Mouse (Mus musculus) liver, embryonic 14.5 days (tissue): ENCODE results near the gene Magi1. TPM values are rescaled to one million over a fixed set of nuclear protein-coding genes. Genes with fewer than 3 reads are reported as not detected.

Experiments used
- ATAC-seq: fragments of 200-750 bp; cut with Nextera tagmentation; 2 replicates; pipeline ENCODE4 v1.8.0; 2017; ENCODE audit warnings: moderate number of reproducible peaks, mild to moderate bottlenecking, moderate library complexity; ENCODE audit not compliant: insufficient read depth
- DNase-seq, 3 experiments: peaks; one replicate each; pipeline ENCODE4 v3.0.0-alpha.2; 2012 to 2013; ENCODE audit warnings: low read depth in 3 of 3, low spot score in 3 of 3
- H3K27ac ChIP-seq: fragments of 300-500 bp; sonication (generic); 2 replicates; pipeline ENCODE4 v1.5.1; 2014; ENCODE audit warnings: moderate library complexity, mild to moderate bottlenecking, control low read depth, inconsistent platforms
- H3K27me3 ChIP-seq: fragments of 300-500 bp; sonication (generic); 2 replicates; pipeline ENCODE4 v1.6.1; 2014; ENCODE audit warnings: mild to moderate bottlenecking, low read length, moderate library complexity; ENCODE audit not compliant: control insufficient read depth, insufficient read depth
- H3K36me3 ChIP-seq: fragments of 300-500 bp; sonication (generic); replicated peaks from 2 replicates; pipeline ENCODE4 v1.6.1; 2014; ENCODE audit warnings: low read depth; ENCODE audit not compliant: control insufficient read depth, insufficient read depth
- H3K4me1 ChIP-seq, 2 experiments: fragments of 200-500 bp in 1 of 2; fragments of 300-500 bp in 1 of 2; sonication (generic) in 1 of 2; replicated peaks; 2 replicates each; pipeline ENCODE4 v1.6.1; 2012 to 2014; ENCODE audit warnings: antibody characterized with exemption in 1 of 2, inconsistent platforms in 1 of 2, low read length in 1 of 2; ENCODE audit not compliant: control insufficient read depth in 2 of 2, insufficient read depth in 2 of 2
- H3K4me2 ChIP-seq: fragments of 300-500 bp; sonication (generic); 2 replicates; pipeline ENCODE4 v1.6.1; 2014; ENCODE audit warnings: low read depth, mild to moderate bottlenecking, control low read depth, moderate library complexity
- H3K4me3 ChIP-seq, 2 experiments: fragments of 200-500 bp in 1 of 2; fragments of 300-500 bp in 1 of 2; sonication (generic) in 1 of 2; 2 replicates each; pipeline ENCODE4 v1.5.1; 2012 to 2014; ENCODE audit warnings: low read depth in 2 of 2, low read length in 2 of 2, mild to moderate bottlenecking in 2 of 2, control low read depth in 1 of 2, inconsistent platforms in 1 of 2, moderate library complexity in 1 of 2; ENCODE audit not compliant: insufficient read depth in 1 of 2
- H3K9ac ChIP-seq: fragments of 300-500 bp; sonication (generic); replicated peaks from 2 replicates; pipeline ENCODE4 v1.6.1; 2014; ENCODE audit warnings: mild to moderate bottlenecking, control low read depth, moderate library complexity
- H3K9me3 ChIP-seq: fragments of 300-500 bp; sonication (generic); 2 replicates; pipeline ENCODE4 v1.6.1; 2016; ENCODE audit warnings: low read length, mixed read lengths; ENCODE audit not compliant: control insufficient read depth
- CTCF ChIP-seq: IDR thresholded peaks from 2 replicates; pipeline ENCODE4 v1.5.1; 2016; ENCODE audit warnings: antibody characterized with exemption, low read depth, control low read depth
- EP300 ChIP-seq: IDR thresholded peaks from 2 replicates; pipeline ENCODE4 v1.6.1; 2016; ENCODE audit warnings: antibody characterized with exemption, low read depth
- WGBS: fragments of 180-500 bp; shearing (Covaris S2); extraction: QIAGEN DNeasy Blood & Tissue Kit; methylation state at CpG from one replicate; pipeline ENCODE4 v1.1.7; 2014; ENCODE audit not compliant: insufficient replicate concordance; 5-methylcytosine and 5-hydroxymethylcytosine counted together
- polyA plus RNA-seq, 2 experiments: library from polyadenylated mRNA; depleted of rRNA in 1 of 2; stranded (reverse) in 1 of 2; unstranded in 1 of 2; fragments of >200 nt; fragmentation: Nextera tagmentation in 1 of 2; extraction: Ambion mirVana in 1 of 2; gene quantifications; 2 replicates each; pipeline versions ENCODE4 v1.2.1 to v1.2.3; 2012 to 2014

Magi1 gene
- polyA plus RNA-seq, 2 experiments = 1.1 to 1.3 TPM

DNA sequence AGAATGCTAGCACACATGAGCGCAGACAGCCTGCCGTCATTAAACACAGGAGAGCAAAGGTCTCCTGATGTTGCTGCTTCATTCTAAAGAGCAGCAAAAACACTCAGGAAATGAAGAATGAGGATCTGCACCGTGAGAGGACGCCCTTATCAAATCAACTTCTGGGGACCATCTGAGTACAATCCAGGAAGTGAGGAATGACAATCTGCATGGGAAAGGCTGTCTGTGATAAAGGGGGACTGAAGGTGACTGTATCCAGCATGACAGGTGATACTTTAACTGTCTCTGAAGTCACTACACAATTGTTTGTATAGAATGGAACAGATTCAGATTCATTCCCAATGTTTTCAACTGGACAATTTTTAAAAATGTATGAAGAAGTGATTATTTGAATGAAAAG is 456.8 kb downstream of the Magi1 start:
- Histone ChIP-seq H3K36me3 (no peaks in the 10 kb centered on the region), H3K27me3 (no peaks in the 10 kb centered on the region), H3K9me3 (no peaks in the 10 kb centered on the region), H3K27ac (no peak overlapping the region), H3K4me1 (0 out of 4 replicates have a peak, but pooled peaks cover 0 to 3% of the 10 kb centered on the region in 2 experiments), H3K4me3 (no peak overlapping the region), H3K4me2 (no peak overlapping the region), H3K9ac (no peak overlapping the region)
- no peak for ATAC-seq
- WGBS = 31% methylated on average over 4 of the region's 4 CpGs
- no peak for DNase-seq
- TF ChIP-seq EP300 = no peak
- TF ChIP-seq CTCF = no peak

DNA sequence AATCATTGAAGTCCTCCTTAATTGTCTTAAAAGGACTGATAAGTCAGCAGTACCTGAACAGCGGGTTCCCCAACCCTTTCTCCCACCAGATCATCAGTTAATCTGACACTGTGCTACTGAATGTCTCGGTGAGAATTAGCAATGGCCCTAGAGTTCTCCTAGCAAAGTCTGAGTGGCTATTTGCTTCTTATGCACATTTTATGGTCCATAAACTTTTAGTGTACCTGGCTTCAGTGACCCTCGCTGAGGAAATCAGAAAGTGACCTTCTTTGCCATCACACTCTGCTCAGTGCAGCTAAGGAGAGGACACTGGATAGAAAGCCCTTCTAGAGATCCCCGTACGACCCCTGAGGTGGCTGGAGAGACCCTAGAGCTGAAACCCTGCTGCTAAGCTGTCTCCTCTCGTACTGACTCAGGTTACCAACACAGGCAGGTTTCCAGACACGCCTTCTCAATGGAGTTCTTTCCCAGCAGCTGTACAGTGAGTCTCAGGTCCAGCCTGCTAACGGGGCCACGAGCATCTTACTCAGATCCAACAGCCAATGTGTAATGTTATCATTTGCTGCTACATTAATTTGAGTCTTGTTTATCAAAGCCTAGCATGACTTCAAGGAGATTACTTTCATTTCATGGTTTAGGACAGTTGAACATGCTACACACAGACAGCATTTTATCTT is 461.4 kb downstream of the Magi1 start:
- no peak overlapping the region for H3K4me2 ChIP-seq
- 0 out of 4 replicates have a peak, but pooled peaks cover 0 to 2% of the 10 kb centered on the region in 2 experiments for H3K4me1 ChIP-seq
- H3K27me3 ChIP-seq = no peaks in the 10 kb centered on the region
- no peak for TF ChIP-seq EP300
- no peak for TF ChIP-seq CTCF
- H3K9ac ChIP-seq = no peak overlapping the region
- no peaks in the 10 kb centered on the region for H3K9me3 ChIP-seq
- WGBS = 62% methylated on average over 9 of the region's 9 CpGs
- H3K27ac ChIP-seq = no peak overlapping the region
- ATAC-seq (no peak), DNase-seq (no peak)
- H3K36me3 ChIP-seq = no peaks in the 10 kb centered on the region
- H3K4me3 ChIP-seq = no peak overlapping the region

DNA sequence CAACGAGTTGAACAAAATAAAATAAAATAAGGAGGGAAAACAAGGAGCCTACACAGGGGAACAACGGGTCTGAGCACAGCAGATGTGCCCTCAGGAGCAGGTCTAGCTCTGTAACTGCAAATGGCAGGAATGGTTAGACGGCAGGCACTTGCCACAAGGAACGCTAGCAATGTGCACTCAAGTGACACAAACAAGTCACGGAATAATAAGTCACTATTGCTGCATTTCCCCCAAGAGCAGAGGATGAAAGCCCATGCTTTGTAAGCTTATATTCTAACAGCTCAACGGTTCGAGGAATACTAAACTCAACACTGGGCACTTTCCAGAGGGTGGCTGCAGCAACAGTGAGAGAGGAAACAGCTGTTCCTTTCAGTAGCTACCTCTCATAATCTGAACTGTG is 462.2 kb downstream of the Magi1 start:
- H3K4me2 ChIP-seq = no peak overlapping the region
- TF ChIP-seq CTCF (no peak), EP300 (no peak)
- no peak for DNase-seq
- ATAC-seq = no peak
- H3K27ac ChIP-seq = no peak overlapping the region
- no peaks in the 10 kb centered on the region for H3K9me3 ChIP-seq
- no peak overlapping the region for H3K9ac ChIP-seq
- no peaks in the 10 kb centered on the region for H3K27me3 ChIP-seq
- no peaks in the 10 kb centered on the region for H3K36me3 ChIP-seq
- H3K4me1 ChIP-seq = no peaks in the 10 kb centered on the region
- no peak overlapping the region for H3K4me3 ChIP-seq
- 58% methylated on average over 7 of the region's 7 CpGs for WGBS

DNA sequence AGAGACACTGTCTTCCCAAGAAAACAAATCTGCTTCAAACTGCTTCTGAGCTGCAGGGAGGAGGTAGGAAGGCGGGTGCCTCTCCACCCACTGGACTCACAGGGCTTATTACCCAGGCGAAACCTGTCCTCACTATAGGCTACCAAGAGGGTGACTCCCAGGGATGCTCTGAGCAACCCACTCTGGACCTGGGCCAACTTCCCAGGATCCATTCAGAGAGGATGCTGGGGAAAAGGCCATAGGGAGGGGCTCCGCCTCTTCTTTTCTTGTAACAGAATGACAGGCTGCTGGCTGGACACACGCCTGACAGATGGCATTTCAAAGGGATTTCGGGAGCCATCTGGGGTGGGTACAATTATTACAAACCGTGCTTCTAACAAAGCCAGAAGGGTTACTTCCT is 463.8 kb downstream of the Magi1 start:
- Histone ChIP-seq H3K4me3 (no peak overlapping the region), H3K27me3 (no peaks in the 10 kb centered on the region), H3K4me1 (no peaks in the 10 kb centered on the region), H3K9ac (no peak overlapping the region), H3K9me3 (no peaks in the 10 kb centered on the region), H3K36me3 (no peaks in the 10 kb centered on the region), H3K4me2 (no peak overlapping the region), H3K27ac (no peak overlapping the region)
- TF ChIP-seq CTCF (no peak), EP300 (no peak)
- DNase-seq = no peak
- no peak for ATAC-seq
- 59% methylated on average over 6 of the region's 6 CpGs for WGBS

DNA sequence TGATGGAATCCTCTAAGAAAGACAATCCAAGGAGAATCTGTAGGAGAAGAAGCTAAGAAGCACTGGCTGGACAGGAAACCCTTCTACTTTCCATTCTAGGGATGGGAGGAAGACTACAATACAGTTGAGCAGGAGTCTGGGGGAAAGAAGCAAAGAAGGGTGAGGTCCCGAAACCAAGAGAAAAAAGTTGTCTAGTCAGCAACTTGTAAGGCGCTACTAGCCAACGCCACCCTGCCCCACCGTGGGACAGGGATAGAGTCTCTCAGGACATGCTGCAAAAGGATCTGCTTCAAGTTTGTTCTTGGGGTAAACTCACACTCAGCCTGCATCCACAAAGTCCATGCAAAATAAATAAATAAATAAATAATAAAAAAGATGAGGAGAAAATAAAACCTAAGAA is 464.4 kb downstream of the Magi1 start:
- DNase-seq = no peak
- Histone ChIP-seq H3K27ac (no peak overlapping the region), H3K9ac (no peak overlapping the region), H3K36me3 (no peaks in the 10 kb centered on the region), H3K9me3 (no peaks in the 10 kb centered on the region), H3K4me2 (no peak overlapping the region), H3K4me1 (no peaks in the 10 kb centered on the region), H3K27me3 (no peaks in the 10 kb centered on the region), H3K4me3 (no peak overlapping the region)
- TF ChIP-seq EP300 (no peak), CTCF (no peak)
- WGBS = 77% methylated on average over 4 of the region's 4 CpGs
- no peak for ATAC-seq
